Mouse (Mus musculus): ENCODE results near the gene Ccnt1. TPM values are rescaled to one million over a fixed set of nuclear protein-coding genes. Genes with fewer than 3 reads are reported as not detected.

The Ccnt1 gene
- total RNA-seq, 1 experiment = 59.1 TPM

DNA sequence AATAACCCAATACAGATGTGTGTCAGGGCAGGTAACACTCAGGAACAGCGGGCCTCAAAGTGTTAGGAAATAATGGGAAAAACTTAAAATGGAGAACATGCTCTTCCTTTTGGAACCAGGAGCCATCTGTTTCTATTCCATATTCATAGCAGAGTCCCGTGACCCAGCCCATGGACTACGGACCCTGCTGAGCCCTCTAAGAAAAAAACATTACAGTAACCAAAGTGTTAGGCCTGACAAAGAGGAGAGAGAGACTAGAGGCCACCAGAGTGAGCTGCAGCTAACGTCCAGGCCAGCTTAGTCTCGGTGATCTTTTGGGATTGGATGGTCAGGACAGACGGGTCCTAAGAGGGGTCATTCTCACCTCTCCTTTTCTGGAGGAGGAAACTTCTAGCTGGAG, 44.2 kb upstream of the Ccnt1 start:
- H3K36me3 ChIP-seq (ENCODE audit: control insufficient read depth, insufficient read depth, low read length, poor library complexity, severe bottlenecking) = no peaks in the 10 kb centered on the region
- H3K4me1 ChIP-seq (ENCODE audit: control insufficient read depth in 2 of 2, insufficient read depth in 2 of 2, low read length in 2 of 2, poor library complexity in 1 of 2) = peaks cover 0 to 5% of the 10 kb centered on the region in 2 experiments; a peak in 1 of 4 replicates
- TF ChIP-seq ZC3H11A (IDR thresholded peaks at IDR 0.05; ENCODE audit: borderline replicate concordance, low read depth, low read length) (no peak), CHD2 (IDR thresholded peaks at IDR 0.05; ENCODE audit: low read depth, low read length) (no peak), ZNF384 (IDR thresholded peaks at IDR 0.05; ENCODE audit: low read depth, low read length) (no peak), MAFK (IDR thresholded peaks at IDR 0.05; ENCODE audit: insufficient read depth, low read depth, low read length) (no peak), HCFC1 (IDR thresholded peaks at IDR 0.05; ENCODE audit: borderline replicate concordance, insufficient read depth, low read length) (no peak)
- no peak overlapping the region for H3K27ac ChIP-seq (ENCODE audit: insufficient read depth, low read depth, low read length, poor library complexity, severe bottlenecking)
- no peak overlapping the region for H3K9ac ChIP-seq (ENCODE audit: insufficient read depth, low read depth, low read length, poor library complexity, severe bottlenecking)
- in situ Hi-C loops (cut with MboI; ENCODE audit: low sequenced_read_pairs in 2 of 2, unreplicated experiment in 2 of 2) = loop anchor here in 1 of 2 experiments (5.0 kb wide), 1 partner anchor 38 kb away; no protein-coding TSS in a partner anchor
- H3K4me3 ChIP-seq (ENCODE audit: insufficient read depth in 1 of 2, low read depth in 1 of 2, low read length in 2 of 2, poor library complexity in 1 of 2, severe bottlenecking in 1 of 2) = no peak overlapping the region
- no peaks in the 10 kb centered on the region for H3K9me3 ChIP-seq (ENCODE audit: control insufficient read depth, insufficient read depth, low read depth, low read length)
- DNase-seq (ENCODE audit: low read depth, low spot score) = no peak

DNA sequence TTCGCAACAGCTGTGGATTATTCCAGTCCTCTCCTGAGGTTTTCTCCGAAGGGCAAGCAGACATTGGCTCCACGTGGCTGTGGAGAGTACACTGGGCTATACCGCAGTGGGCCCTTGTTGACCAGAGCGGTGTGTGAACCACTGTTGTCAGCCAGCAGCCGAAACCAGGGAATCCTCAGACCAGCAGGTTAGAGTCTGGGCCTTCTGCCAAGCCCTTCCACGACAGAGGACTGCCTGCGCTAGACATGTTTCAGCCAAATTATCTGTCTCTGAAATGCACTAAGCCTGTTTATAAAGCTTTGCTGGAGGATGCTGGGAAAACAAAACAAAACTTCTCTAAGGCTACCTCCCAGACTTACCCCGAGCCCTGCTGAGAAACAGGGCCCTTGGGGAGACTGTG, 43.8 kb upstream of the Ccnt1 start:
- no peak for TF ChIP-seq CHD2 (IDR thresholded peaks at IDR 0.05; ENCODE audit: low read depth, low read length)
- TF ChIP-seq HCFC1 (IDR thresholded peaks at IDR 0.05; ENCODE audit: borderline replicate concordance, insufficient read depth, low read length) = no peak
- no peak for TF ChIP-seq ZC3H11A (IDR thresholded peaks at IDR 0.05; ENCODE audit: borderline replicate concordance, low read depth, low read length)
- TF ChIP-seq MAFK (IDR thresholded peaks at IDR 0.05; ENCODE audit: insufficient read depth, low read depth, low read length) = no peak
- TF ChIP-seq ZNF384 (IDR thresholded peaks at IDR 0.05; ENCODE audit: low read depth, low read length) = no peak
- in situ Hi-C loops (cut with MboI; ENCODE audit: low sequenced_read_pairs in 2 of 2, unreplicated experiment in 2 of 2) = no loop called here
- H3K9ac ChIP-seq (ENCODE audit: insufficient read depth, low read depth, low read length, poor library complexity, severe bottlenecking) = no peak overlapping the region

GRCm38 (mm10) chr15:98612229-98612628, 41.5 kb upstream of the Ccnt1 start:
- Histone ChIP-seq H3K4me3 (ENCODE audit: insufficient read depth in 1 of 2, low read depth in 1 of 2, low read length in 2 of 2, poor library complexity in 1 of 2, severe bottlenecking in 1 of 2) (no peak overlapping the region), H3K4me1 (ENCODE audit: control insufficient read depth in 2 of 2, insufficient read depth in 2 of 2, low read length in 2 of 2, poor library complexity in 1 of 2) (peaks cover 0 to 5% of the 10 kb centered on the region in 2 experiments; a peak in 1 of 4 replicates), H3K27ac (ENCODE audit: insufficient read depth, low read depth, low read length, poor library complexity, severe bottlenecking) (no peak overlapping the region), H3K9me3 (ENCODE audit: control insufficient read depth, insufficient read depth, low read depth, low read length) (no peaks in the 10 kb centered on the region), H3K36me3 (ENCODE audit: control insufficient read depth, insufficient read depth, low read length, poor library complexity, severe bottlenecking) (no peaks in the 10 kb centered on the region), H3K9ac (ENCODE audit: insufficient read depth, low read depth, low read length, poor library complexity, severe bottlenecking) (no peak overlapping the region)
- in situ Hi-C loops (cut with MboI; ENCODE audit: low sequenced_read_pairs in 2 of 2, unreplicated experiment in 2 of 2) = no loop called here
- no peak for DNase-seq (ENCODE audit: low read depth, low spot score)
- TF ChIP-seq ZNF384 (IDR thresholded peaks at IDR 0.05; ENCODE audit: low read depth, low read length) (no peak), ZC3H11A (IDR thresholded peaks at IDR 0.05; ENCODE audit: borderline replicate concordance, low read depth, low read length) (no peak), HCFC1 (IDR thresholded peaks at IDR 0.05; ENCODE audit: borderline replicate concordance, insufficient read depth, low read length) (no peak), MAFK (IDR thresholded peaks at IDR 0.05; ENCODE audit: insufficient read depth, low read depth, low read length) (no peak), CHD2 (IDR thresholded peaks at IDR 0.05; ENCODE audit: low read depth, low read length) (no peak)

More for the DNA sequence above, 43.8 kb upstream of the Ccnt1 start:
- H3K36me3 ChIP-seq (ENCODE audit: control insufficient read depth, insufficient read depth, low read length, poor library complexity, severe bottlenecking) = no peaks in the 10 kb centered on the region
- no peak overlapping the region for H3K27ac ChIP-seq (ENCODE audit: insufficient read depth, low read depth, low read length, poor library complexity, severe bottlenecking)
- no peak overlapping the region for H3K4me3 ChIP-seq (ENCODE audit: insufficient read depth in 1 of 2, low read depth in 1 of 2, low read length in 2 of 2, poor library complexity in 1 of 2, severe bottlenecking in 1 of 2)
- peaks cover 0 to 5% of the 10 kb centered on the region in 2 experiments; a peak in 1 of 4 replicates for H3K4me1 ChIP-seq (ENCODE audit: control insufficient read depth in 2 of 2, insufficient read depth in 2 of 2, low read length in 2 of 2, poor library complexity in 1 of 2)
- H3K9me3 ChIP-seq (ENCODE audit: control insufficient read depth, insufficient read depth, low read depth, low read length) = no peaks in the 10 kb centered on the region
- no peak for DNase-seq (ENCODE audit: low read depth, low spot score)

- no peak for DNase-seq (ENCODE audit: low read depth, low spot score)
- Histone ChIP-seq H3K36me3 (ENCODE audit: control insufficient read depth, insufficient read depth, low read length, poor library complexity, severe bottlenecking) (no peaks in the 10 kb centered on the region), H3K27ac (ENCODE audit: insufficient read depth, low read depth, low read length, poor library complexity, severe bottlenecking) (no peak overlapping the region), H3K4me3 (ENCODE audit: insufficient read depth in 1 of 2, low read depth in 1 of 2, low read length in 2 of 2, poor library complexity in 1 of 2, severe bottlenecking in 1 of 2) (peak overlapping the region; percentile 84 to 85), H3K4me1 (ENCODE audit: control insufficient read depth in 2 of 2, insufficient read depth in 2 of 2, low read length in 2 of 2, poor library complexity in 1 of 2) (peaks cover 0 to 2% of the 10 kb centered on the region in 2 experiments; a peak in 1 of 4 replicates), H3K9ac (ENCODE audit: insufficient read depth, low read depth, low read length, poor library complexity, severe bottlenecking) (peak overlapping the region; percentile 68), H3K9me3 (ENCODE audit: control insufficient read depth, insufficient read depth, low read depth, low read length) (no peaks in the 10 kb centered on the region)
- in situ Hi-C loops (cut with MboI; ENCODE audit: low sequenced_read_pairs in 2 of 2, unreplicated experiment in 2 of 2) = no loop called here
- TF ChIP-seq CHD2 (IDR thresholded peaks at IDR 0.05; ENCODE audit: low read depth, low read length) (no peak), HCFC1 (IDR thresholded peaks at IDR 0.05; ENCODE audit: borderline replicate concordance, insufficient read depth, low read length) (no peak), ZNF384 (IDR thresholded peaks at IDR 0.05; ENCODE audit: low read depth, low read length) (no peak), ZC3H11A (IDR thresholded peaks at IDR 0.05; ENCODE audit: borderline replicate concordance, low read depth, low read length) (no peak), MAFK (IDR thresholded peaks at IDR 0.05; ENCODE audit: insufficient read depth, low read depth, low read length) (no peak)
Observed at GRCm38 (mm10) chr15:98610131-98610633, 39.5 kb upstream of the Ccnt1 start.

Measured in ES-E14 (cell line).